8 mouse cellular contexts compared by ENCODE assay signal in genomic region chr17:34972069-34972749, GRCm38 (mm10). TPM values are rescaled to one million over a fixed set of nuclear protein-coding genes. Genes with fewer than 3 reads are reported as not detected.
DNase-seq lines count a peak whose midpoint lies in the region; ATAC-seq and TF ChIP-seq lines count a peak whose summit lies in the region.
"Not testable (repeated sequence)": the region's sequence is repeated elsewhere in the genome, so short reads cannot be mapped to it uniquely, and the experiment has no call there.

Gene Hspa1a, minus strand, starts transcription at chr17:34972156.
Gene Hspa1l, plus strand, starts transcription at chr17:34972703.

- peak; percentile 90 for TF ChIP-seq POLR2A in heart, adult 2 months (IDR thresholded peaks at IDR 0.05; ENCODE audit: insufficient read depth, low read depth, low read length)

- peak; percentile 83 to 86 for DNase-seq in adrenal gland, postnatal 36 days
- peak; percentile 94 to 95 for DNase-seq in heart, adult 2 months
- peak; percentile 96 for DNase-seq in kidney, adult 11 months
- peak; percentile 82 to 85 for DNase-seq in left cerebral cortex, postnatal 25 days (ENCODE audit: low spot score in 2 of 2)
- DNase-seq in retina, postnatal 1 day = peak; percentile 85
- DNase-seq in thymus, postnatal 4 days = peak; percentile 66

- intact Hi-C loops in heart, adult 2 months (cut with DNase I) = loop anchor here (10.0 kb wide), 1 partner anchor 1303 kb away; the partner anchor contains the start of gene Trim39
- intact Hi-C loops in left cerebral cortex, postnatal 25 days (cut with DNase I) = not testable (repeated sequence)

- not testable (repeated sequence) for TF ChIP-seq CTCF in heart, adult 2 months (IDR thresholded peaks at IDR 0.05)

- not testable (repeated sequence) for H3K36me3 ChIP-seq in embryonic facial prominence, embryonic 15.5 days; heart, adult 2 months (ENCODE audit: control insufficient read depth, insufficient read depth, low read length); megakaryocyte, embryonic 14.5 days (replicated peaks; ENCODE audit: low read length)

- ATAC-seq in embryonic facial prominence, embryonic 15.5 days (ENCODE audit: insufficient number of reproducible peaks, low FRiP score, low TSS enrichment, low read depth) = peak; percentile 94

- peak within 1 kb of the TSS; percentile 71 for H3K4me2 ChIP-seq in embryonic facial prominence, embryonic 15.5 days (replicated peaks)

- peaks cover 25% of the 10 kb centered on the region for H3K27me3 ChIP-seq in embryonic facial prominence, embryonic 15.5 days
- H3K27me3 ChIP-seq in heart, adult 2 months (ENCODE audit: control insufficient read depth, insufficient read depth, low read length) = not testable (repeated sequence)
- H3K27me3 ChIP-seq in megakaryocyte, embryonic 14.5 days (replicated peaks) = peaks cover 50% of the 10 kb centered on the region

- peak; percentile 93 for TF ChIP-seq EP300 in heart, adult 2 months (IDR thresholded peaks at IDR 0.05; ENCODE audit: insufficient read depth, low read depth, low read length)

- not testable (repeated sequence) for H3K4me1 ChIP-seq in embryonic facial prominence, embryonic 15.5 days; heart, adult 2 months (ENCODE audit: control insufficient read depth, insufficient read depth, low read length)
- peaks cover 22% of the 10 kb centered on the region for H3K4me1 ChIP-seq in megakaryocyte, embryonic 14.5 days

- peak within 1 kb of the TSS; percentile 45 for H3K4me3 ChIP-seq in embryonic facial prominence, embryonic 15.5 days (replicated peaks)
- peak within 1 kb of the TSS; percentile 47 for H3K4me3 ChIP-seq in heart, adult 2 months
- H3K4me3 ChIP-seq in megakaryocyte, embryonic 14.5 days (replicated peaks) = peak within 1 kb of the TSS; percentile 90

- H3K79me2 ChIP-seq in heart, adult 2 months (replicated peaks; ENCODE audit: control insufficient read depth, insufficient read depth, low read length) = not testable (repeated sequence)

- not testable (repeated sequence) for H3K9ac ChIP-seq in embryonic facial prominence, embryonic 15.5 days
- H3K9ac ChIP-seq in heart, adult 2 months (ENCODE audit: low read depth, low read length) = peak within 1 kb of the TSS; percentile 82

- WGBS in embryonic facial prominence, embryonic 15.5 days = under 1% methylated on average over 28 of the region's 33 CpGs
- under 1% methylated on average over 28 of the region's 33 CpGs for WGBS in heart, adult 2 months

- peak within 1 kb of the TSS; percentile 49; the same call in 1 of the 2 replicates for H3K27ac ChIP-seq in embryonic facial prominence, embryonic 15.5 days (replicated peaks)
- H3K27ac ChIP-seq in heart, adult 2 months = peak within 1 kb of the TSS; percentile 96

- H3K9me3 ChIP-seq in embryonic facial prominence, embryonic 15.5 days (replicated peaks); megakaryocyte, embryonic 14.5 days: not testable (repeated sequence)

RNA-seq across cellular contexts. Expression of gene Hspa1a, which starts in this region (rescaled TPM):
- 10 to 100 TPM; 36.0 to 86.1 TPM for total RNA-seq in adrenal gland, postnatal 36 days (2021)
- polyA plus RNA-seq in embryonic facial prominence, embryonic 15.5 days (2015; fragmentation: Nextera tagmentation; extraction: Ambion mirVana) = 19.5 and 19.7 TPM in 2 replicates
- 1 to 10 TPM; 3.3 to 9.8 TPM for total RNA-seq in heart, adult 2 months (2021)
- polyA plus RNA-seq in heart, adult 2 months (2012; rRNA removed) = 3.0 and 5.9 TPM in 2 replicates
- total RNA-seq in left cerebral cortex, postnatal 25 days (2021) = 10 to 100 TPM; 10.8 to 12.6 TPM
- 1.5 and 2.0 TPM in 2 replicates for polyA plus RNA-seq in megakaryocyte, embryonic 14.5 days (2012; ENCODE audit: insufficient read depth, low replicate concordance)

RNA-seq across cellular contexts. Expression of gene Hspa1l, which starts in this region (rescaled TPM):
- under 1 TPM; 0.20 to 0.36 TPM for total RNA-seq in adrenal gland, postnatal 36 days (2021)
- polyA plus RNA-seq in embryonic facial prominence, embryonic 15.5 days (2015; fragmentation: Nextera tagmentation; extraction: Ambion mirVana) = 0.71 and 0.77 TPM in 2 replicates
- 10 to 100 TPM in 1 of 2 experiments, 1 to 10 TPM in 1; 8.3 to 10.9 TPM for total RNA-seq in heart, adult 2 months (2021)
- 3.6 and 6.6 TPM in 2 replicates for polyA plus RNA-seq in heart, adult 2 months (2012; rRNA removed)
- under 1 TPM; 0.27 to 0.34 TPM for total RNA-seq in left cerebral cortex, postnatal 25 days (2021)
- polyA plus RNA-seq in megakaryocyte, embryonic 14.5 days (2012; ENCODE audit: insufficient read depth, low replicate concordance) = not detected in 2 replicates

Comparison
In these comparisons a context has a peak if more than half of its experiments do, and no peak if none do; other contexts are left out.
1. Peak in every context shown above with its lines: DNase-seq, ATAC-seq, H3K4me3 ChIP-seq and H3K27ac ChIP-seq.
2. RNA of gene Hspa1l (total RNA-seq): 8.3 to 10.9 TPM in heart, adult 2 months; 0.20 to 0.36 TPM in adrenal gland, postnatal 36 days and 0.27 to 0.34 TPM in left cerebral cortex, postnatal 25 days; every median in the first group is over 4 times any median in the second.